Mouse (Mus musculus) kidney, adult 2 months (tissue): ENCODE measurements around the gene Zfp213.

Experiments
- CTCF ChIP-seq: fragments of 200-500 bp; conservative IDR thresholded peaks from 2 replicates; pipeline ENCODE4 v1.5.1; 2011; ENCODE audit warnings: low read depth, mild to moderate bottlenecking, control low read depth, low read length, moderate library complexity, mixed read lengths; ENCODE audit not compliant: insufficient read depth, insufficient read length
- POLR2A ChIP-seq: fragments of 200-500 bp; IDR thresholded peaks from one replicate; pipeline ENCODE4 v1.6.1; 2011; ENCODE audit warnings: low read depth, low read length, control low read depth

GRCm38 (mm10) chr17:23555243-23555916 is 8.7 kb downstream of the Zfp213 start:
- TF ChIP-seq CTCF (no peak), POLR2A (no peak)
